Mouse (Mus musculus): Measurements from ENCODE around the gene Hspa12a. TPM values are rescaled to one million over a fixed set of nuclear protein-coding genes. Genes with fewer than 3 reads are reported as not detected.
"Not testable (repeated sequence)": the region's sequence is repeated elsewhere in the genome, so short reads cannot be mapped to it uniquely, and the experiment has no call there.

The Hspa12a gene
- total RNA-seq, 2 experiments from 2014 or later: 15.9 to 19.4 TPM

DNA sequence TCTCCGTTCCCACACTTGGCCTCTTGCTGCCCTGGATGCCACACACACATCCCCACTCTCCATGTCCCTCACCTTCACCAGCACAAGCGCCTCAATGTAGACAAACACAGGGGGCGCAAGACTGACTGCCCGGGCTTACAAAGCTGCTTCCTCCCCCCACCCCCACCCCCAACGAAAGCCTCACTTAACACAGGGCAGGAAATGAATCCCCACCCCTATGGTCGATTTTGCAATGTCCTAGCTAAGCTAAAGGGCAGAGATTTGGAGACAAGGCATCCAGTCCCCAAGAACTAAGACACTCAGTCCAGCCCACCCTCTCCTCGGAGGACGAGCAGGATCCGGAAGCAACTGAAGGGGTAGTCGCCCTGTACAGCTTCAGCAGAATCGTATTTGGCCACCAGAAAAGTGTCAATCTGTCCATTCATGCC, 32.5 kb downstream of the Hspa12a start:
- DNase-seq: no peak

DNA sequence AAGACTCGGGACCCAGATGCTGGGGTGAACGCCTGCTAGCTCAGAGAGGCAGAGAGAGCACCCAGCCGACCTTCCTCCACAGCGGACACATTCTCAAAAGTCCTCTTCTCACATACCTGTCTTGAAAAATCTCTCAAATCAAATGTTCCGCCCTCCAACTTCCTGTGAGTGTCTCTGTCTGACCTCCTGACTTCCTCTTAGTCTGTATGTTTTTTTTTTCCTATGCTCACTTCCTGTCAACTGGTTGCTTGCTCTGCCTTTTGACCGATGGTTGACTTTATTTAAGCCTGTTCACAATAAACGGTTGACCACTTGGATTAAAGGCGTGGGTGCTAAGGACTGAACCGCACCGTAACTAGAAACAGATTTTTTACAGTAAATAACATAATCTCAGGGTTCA, 35.4 kb downstream of the Hspa12a start:
- no peak for DNase-seq

DNA sequence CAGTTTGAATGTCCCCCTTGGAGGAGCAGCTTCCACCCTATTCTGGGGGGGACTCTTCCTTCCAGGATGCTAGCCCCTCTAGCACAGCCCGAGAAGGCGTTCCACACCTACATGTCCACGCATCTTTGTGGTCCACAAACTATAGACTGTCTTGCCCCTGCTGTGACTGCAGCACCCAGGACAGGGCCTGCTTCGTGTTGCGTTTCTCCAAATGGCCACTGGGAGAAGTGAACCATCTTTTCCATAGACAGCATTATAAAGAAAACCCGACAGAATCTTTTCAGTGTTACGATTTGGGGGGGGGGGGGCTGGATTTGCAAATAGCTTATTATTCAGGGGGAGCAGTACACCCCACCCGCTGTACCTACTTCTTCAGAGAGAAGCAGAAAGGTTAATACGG, 36.8 kb downstream of the Hspa12a start:
- DNase-seq: no peak

DNA sequence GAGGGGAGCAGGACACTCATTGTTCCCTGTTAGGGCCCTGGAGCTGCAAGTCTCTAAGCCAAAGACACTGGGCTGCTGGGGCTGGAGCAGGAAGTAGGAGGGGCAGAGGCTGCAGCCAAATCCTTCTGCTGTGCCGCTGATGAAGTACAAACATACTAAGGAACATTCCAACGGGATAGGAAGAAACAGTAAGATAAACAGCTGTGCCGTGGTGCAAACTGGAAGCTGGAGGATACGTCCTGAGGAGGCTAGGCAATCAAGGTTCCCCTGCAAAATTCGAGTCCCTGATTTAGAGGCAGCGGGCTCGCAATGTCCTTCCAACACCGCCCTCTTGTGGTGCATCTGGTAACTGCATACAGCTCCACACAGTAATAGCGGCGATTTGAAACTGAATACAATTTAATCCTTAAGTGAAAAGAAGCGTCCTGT, 39.5 kb downstream of the Hspa12a start:
- DNase-seq: peak; percentile 86 to 97

DNA sequence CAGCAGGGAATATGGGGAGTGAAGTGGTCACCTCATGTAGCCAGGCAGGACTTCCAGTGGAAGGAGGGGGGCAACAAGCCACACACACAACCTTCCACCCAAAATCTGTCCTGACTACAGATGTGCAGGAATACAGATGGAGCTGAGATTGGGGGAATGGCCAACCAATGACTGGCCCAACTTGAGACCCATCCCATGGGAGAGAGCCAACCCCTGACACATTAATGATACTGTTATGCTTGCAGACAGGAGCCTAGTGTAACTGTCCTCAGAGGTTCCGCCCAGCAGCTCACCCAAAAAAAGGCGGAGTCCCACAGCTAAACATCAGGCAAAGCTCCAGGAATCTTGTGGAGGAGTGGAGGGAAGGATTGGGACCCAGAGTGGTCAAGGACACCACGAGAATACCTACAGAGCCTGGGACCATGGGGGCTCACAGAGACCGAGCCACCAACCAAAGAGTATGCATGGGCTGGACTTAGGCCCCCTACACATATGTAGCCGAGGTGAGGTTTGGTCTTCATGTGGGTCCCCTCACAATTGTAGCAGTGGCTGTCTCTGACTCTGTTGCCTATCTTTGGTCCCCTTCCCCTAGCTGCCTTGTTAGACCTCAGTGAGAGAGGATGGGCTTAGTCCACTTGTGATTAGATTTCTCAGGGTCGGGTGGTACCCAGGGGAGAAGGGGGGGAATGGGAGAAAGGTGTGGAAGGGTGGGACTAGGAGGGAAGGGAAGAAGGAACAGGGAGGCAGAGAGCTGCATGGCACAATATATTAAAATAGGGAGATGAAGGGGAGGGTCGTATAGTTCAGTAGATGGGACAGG, 40.2 kb downstream of the Hspa12a start:
- no peak for DNase-seq

DNA sequence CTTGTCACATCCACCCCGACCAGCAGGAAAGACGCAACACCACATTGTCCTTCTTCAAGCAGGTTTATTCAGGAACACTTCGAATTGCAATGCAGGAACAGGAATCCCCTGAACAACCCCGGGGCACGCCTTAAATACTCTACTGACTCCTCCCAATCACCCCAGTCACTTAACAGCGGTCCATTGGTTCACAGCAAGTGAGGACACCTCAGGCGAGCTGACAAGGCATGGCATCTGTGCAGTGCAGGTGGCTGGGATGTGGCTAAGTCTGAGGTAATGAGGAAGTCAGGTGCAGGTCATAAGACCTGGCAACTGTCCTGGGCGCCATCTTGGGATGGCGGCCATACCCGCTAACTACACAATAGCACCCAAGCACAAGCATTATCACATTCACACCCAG, 43.0 kb downstream of the Hspa12a start:
- DNase-seq: not testable (repeated sequence)

GRCm38 (mm10) chr19:58896216-58896615, 47.2 kb downstream of the Hspa12a start:
- DNase-seq: no peak

DNA sequence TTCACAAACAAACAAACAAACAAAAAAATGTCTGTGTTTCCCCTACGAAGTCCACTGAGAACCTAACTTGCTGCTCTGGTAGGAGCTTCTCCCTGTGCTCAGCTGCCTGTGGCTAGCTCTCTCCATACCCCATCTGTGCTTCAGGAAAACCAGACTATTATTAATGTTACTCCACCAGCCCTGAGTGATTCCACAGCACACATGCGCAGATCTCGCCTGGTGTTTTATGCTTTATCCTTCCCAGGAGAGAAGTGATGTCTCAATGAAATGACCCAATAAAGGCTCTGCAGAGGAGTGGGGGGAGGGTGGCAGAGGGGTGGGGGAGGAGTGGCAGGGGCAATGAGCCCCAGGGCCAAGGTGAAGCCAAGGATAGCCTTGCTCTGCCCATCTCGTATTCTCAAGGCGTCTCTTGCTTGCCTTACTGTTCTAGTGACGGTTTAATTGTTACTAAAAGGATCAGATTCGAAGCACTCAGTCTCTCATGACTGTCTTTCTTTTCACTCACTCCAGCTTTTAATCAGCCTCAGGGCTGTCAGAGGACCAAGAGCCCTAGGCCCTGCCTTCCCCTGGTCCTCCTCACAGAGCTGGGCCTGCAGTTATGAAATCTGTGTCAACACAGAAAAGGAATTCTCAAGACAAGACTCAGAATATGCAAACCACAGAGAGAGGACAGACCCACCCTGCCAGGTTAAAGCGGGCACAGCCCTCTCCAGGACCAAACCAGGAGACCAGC, 54.0 kb downstream of the Hspa12a start:
- DNase-seq: no peak

DNA sequence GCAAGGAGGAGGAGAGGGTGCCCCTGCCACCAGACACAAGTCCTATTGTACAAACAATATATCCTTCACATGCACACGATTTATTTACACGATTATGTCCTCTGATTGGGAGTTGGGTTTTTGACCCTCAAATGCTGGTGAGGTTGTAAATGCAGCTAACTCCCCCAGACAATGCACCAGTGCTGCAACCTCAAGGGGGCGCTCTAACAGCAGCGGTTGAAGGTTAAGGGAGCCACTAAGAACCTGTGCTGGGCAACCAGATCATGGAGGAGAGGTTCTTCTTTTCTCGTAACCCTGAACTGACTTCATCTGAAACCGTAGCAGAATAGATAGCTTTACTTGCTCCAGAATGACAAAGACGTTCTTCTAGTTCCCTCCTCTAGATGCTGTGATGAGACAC, 57.0 kb downstream of the Hspa12a start:
- DNase-seq: no peak

GRCm38 (mm10) chr19:58883451-58883850, 60.0 kb downstream of the Hspa12a start:
- DNase-seq: no peak

- DNase-seq: peak in 1 of 2 experiments; percentile 51
Measured at GRCm38 (mm10) chr19:58882336-58882735, 61.1 kb downstream of the Hspa12a start.

DNA sequence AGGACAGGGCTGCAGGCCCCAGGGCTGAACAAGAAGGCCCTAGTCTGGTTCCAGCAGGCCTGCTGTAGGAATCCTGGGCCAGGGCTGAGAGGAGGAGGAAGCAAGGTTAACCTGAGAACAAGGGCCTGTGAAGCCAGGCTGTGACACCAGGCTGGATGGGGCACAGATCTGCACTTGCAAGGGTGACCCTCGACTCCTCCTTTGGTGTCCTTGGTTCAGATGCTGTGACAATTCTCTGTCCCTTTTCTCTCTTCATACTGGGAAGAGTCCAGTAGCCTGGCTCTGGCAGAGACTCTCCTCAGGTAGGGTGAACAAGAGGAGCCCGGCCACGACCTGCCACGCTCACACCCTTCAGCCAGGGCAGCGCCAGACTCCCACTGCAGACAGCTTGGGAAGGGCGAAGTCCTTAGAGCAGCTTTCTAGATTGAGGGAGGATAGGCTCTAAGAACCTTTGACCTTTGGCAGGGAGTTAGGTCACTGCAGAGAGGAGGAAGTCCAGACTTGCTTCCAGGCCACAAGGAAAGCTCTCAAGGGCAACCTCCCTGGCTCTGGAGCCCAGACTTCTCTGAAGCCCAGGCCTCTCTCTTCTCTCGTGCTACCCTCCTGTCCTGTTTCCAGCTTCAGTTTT, 64.0 kb downstream of the Hspa12a start:
- DNase-seq: no peak

DNA sequence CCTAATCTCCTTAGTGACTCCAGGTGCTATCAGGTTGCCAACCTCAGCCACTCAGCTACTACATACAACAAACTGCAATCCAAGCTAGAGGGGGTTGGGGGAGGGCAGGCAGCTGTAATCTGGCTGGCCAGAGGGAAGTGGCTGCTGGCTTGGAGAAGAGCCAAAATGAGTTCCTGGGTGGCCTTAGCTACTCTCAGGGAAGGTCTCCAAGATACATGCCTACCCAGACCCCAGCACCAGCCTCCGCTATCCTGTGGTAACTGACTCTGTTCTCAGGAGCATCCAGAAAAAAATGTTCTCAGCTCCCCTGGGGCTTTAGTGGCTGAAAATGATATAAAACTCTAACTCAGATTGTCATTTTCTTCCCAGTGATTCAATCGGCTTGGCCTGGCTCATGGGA, 64.9 kb downstream of the Hspa12a start:
- no peak for DNase-seq

- no peak for DNase-seq
Measured at GRCm38 (mm10) chr19:58873536-58873935, 69.9 kb downstream of the Hspa12a start.

DNA sequence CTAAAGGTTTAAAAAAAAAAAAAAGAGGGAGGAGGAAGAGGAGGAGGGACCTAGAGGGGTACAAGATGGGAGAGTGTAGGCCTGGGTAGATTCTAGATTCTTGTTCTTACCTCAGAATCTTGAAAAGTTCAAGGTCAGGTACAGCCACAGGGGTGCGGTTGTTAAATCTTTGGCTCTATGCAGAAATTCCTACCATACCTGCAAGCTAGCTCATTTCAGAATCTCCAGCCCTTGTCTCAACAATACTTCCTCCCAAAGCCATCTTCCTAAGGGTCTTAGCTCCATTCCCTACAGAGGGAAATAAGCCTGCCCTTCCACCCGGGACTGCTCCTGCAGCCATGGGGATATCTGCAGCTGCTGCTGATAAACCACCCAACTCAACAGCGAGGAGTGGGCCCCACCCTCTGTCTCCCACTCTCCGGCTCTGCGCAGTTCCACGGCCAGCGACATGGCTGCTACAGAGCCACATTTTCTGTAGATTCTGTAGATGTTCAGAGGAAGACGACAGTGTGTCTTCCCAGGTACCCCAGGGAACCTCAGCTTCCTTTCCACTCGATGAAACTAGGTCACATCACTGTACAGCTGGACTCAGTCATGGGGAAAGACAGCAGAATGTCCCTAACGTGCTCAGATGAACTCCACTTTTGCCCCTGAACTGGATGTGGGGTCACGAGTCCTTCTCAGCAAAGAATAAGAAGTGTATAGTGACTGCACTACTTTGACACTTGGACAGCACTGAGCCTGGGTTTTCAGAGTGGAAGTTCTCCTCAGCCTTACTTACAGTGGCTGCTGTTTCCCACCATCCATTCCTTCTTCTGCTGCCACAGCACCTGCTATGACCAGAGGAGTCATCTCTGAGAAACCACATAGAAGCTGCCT, 70.8 kb downstream of the Hspa12a start:
- no peak for DNase-seq

GRCm38 (mm10) chr19:58871878-58872277, 71.6 kb downstream of the Hspa12a start:
- no peak for DNase-seq

GRCm38 (mm10) chr19:58866651-58867050, 76.8 kb downstream of the Hspa12a start:
- no peak for DNase-seq

- DNase-seq: no peak
Measured at GRCm38 (mm10) chr19:58865224-58865623, 78.2 kb downstream of the Hspa12a start.

DNA sequence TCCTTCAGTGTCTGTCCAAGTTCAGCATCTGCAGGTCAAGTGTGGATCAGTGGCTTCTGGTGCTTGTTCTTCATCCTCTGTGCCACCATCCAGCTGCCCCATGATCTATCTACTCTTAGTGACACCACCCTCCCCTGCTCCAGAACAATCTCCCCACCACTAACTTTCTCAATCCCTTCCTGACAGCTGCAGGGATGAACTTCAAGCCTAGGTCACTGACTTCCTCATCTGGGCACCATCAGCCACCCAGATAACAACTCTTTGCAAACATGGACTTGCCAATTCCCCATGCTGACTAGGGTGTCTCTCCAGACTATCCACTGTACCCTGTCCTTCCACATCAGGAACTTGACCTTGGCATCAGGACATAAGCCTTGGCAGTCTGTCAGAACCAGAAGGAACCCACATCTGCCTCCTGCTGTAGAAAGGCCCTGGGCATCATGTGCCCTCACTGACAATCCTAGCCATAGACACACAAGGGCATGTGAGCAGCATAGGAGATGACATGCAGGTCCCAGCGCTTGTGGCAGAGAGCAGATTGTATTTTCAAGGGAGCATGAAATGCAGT, 79.4 kb downstream of the Hspa12a start:
- DNase-seq: peak in 1 of 2 experiments; percentile 52

DNA sequence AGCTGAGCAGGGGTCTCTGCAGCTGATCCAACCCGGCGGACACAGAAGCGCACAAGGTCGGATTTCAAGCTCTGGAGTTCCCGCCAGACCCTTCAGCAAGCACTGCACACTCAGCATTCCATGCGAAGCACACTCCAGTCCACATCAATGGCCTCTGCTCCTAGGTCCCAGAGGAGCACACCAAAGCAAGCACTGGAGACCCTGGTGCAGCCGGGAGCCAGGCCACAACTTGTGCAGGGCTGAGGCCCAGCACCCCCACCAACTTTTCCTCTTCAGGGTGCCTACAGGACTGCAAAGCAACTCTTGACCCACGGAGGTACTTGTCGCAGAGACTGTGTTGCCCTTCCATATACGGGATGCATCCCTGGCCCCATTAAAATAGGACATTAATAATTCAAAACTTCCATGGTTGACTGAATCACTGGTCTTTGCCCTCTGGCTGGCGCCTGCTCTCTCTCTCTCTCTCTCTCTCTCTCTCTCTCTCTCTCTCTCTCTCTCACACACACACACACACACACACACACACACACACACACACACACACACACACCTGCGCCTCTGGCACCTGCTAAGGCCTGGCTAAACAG, 82.2 kb downstream of the Hspa12a start:
- DNase-seq: no peak

All from heart, adult 18-20 months (tissue).